Mouse (Mus musculus) adrenal gland, postnatal 4 days (tissue): Measurements from ENCODE around the gene Rab32. TPM values are rescaled to one million over a fixed set of nuclear protein-coding genes. Genes with fewer than 3 reads are reported as not detected.
A peak's percentile ranks its signal among the peaks of the same experiment; 100 is the strongest.
"Not testable (repeated sequence)": the region's sequence is repeated elsewhere in the genome, so short reads cannot be mapped to it uniquely, and the experiment has no call there.

ENCODE experiments used
- DNase-seq, 2 experiments: peaks; one replicate each; pipeline ENCODE4 v3.0.0; 2021 to 2022; ENCODE audit warnings: low spot score in 2 of 2, mixed read lengths in 2 of 2
- long read RNA-seq, 2 experiments: library from polyadenylated mRNA; stranded (forward); transcript quantifications; one replicate each; pipeline ENCODE4 v2.0.0; 2021
- total RNA-seq, 2 experiments: library from RNA; stranded (reverse); gene quantifications; 2 replicates each; pipeline ENCODE4 v1.2.3; 2021

Gene Rab32
- total RNA-seq = 10 to 100 TPM in 1 of 2 experiments, 1 to 10 TPM in 1; 8.9 to 10.7 TPM
- long read RNA-seq, experiment 1, partial matches to known transcripts = 1 of 3 reads
- long read RNA-seq, experiment 1, other reads (novel, unspliced or antisense) = 0 of 3 reads
- long read RNA-seq, experiment 2, transcript Rab32-201 (3 exons, 2,149 nt) = major isoform, 8 of 12 reads
- long read RNA-seq, experiment 2, partial matches to known transcripts = 4 of 12 reads
- long read RNA-seq, experiment 2, other reads (novel, unspliced or antisense) = 0 of 12 reads

DNA sequence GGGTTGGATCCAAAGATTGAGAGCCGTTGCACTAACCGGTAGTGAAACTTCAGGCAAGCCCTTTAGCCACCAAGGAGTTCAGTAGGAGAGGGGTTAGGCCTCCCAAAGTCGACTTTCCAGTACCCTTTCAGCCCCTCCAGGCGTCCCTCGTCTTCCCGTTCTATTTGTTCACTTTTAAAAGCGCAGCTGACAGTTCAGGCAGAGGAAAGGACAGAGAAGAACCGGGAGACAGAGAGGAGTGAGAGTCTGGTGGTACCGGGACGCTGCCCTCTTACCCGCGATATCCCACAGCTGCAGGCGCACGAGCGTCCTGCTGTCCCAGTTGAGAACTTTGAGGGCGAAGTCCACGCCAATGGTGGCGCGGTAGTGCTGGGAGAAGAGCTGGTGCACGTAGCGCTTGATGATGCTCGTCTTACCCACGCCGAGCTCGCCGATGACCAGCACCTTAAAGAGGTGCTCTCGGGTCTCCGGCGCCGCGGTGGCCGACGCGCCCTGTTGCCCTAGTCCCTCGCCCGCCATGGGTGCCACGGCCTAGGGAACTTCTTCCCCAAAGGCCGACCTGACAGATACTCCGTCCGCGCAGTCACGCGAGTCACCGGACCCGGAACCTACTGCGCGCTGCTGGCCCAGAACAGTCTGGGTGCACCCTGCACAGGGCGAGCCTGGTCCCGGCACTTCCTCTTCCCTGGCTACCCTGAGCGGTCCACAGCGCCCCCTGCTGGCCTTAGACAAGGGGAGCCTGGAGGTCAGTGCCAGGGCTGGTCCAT, at the start of gene Rab32:
Gene Rab32, minus strand, starts transcription at position 696 of the 767 bp plus-strand sequence.
- peak; percentile 95 to 97 for DNase-seq

DNA sequence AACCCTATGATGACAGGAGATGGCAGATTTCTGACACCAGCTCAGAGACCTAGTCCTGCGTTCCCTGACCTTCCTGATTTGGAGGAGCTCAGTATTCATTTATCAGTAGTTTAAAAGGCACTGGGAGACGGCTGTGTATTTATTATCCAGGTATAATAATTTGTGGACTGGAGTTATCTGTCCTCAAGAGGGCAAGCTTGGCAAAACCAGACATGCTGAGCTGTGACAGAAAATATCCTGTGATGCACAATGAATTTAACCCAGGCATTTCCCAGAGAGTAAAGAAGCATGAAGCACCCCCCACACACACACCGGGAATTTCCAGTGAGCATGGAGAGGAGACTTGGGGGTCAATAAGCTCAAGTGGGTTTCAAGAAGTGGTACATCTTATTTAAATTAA, 42.7 kb upstream of the Rab32 start:
- no peak for DNase-seq

DNA sequence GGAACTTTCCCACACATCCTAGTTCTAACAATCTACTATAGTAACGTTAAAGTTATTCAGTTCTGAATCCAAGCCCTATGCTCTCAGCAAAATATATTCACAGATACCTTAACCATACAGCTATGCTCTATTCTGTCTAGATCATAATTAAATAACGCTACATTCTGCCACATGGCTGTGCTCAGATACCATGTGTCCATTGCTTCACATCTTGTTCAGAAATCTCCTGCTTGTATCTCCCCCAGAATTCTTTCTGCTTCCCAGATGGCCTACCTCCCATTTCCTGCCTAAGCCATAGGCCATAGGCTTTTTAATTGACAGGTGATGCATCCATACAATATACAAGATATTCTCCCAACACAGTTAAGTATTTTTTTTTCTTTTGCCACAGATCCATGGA, 39.4 kb upstream of the Rab32 start:
- DNase-seq = not testable (repeated sequence)

DNA sequence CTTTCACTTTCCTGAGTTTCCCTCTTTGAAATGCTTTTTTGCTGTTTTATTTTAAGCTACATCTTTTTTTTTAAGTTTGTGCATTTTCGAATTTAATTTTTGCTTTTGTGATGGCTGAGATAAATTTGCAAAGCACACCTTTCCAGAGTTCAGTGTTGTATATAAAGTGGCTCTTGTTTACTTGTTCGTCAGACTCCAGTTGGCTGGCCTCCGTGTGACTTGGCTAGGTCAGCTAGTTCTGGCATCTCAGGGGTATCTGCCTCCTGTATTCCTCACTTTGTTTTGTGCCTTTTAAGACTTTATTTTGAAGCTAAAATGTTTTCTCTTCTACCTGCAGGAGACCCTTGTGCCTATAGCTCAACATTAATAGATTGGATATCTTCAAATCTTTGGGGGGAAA, 22.7 kb upstream of the Rab32 start:
- DNase-seq = no peak

DNA sequence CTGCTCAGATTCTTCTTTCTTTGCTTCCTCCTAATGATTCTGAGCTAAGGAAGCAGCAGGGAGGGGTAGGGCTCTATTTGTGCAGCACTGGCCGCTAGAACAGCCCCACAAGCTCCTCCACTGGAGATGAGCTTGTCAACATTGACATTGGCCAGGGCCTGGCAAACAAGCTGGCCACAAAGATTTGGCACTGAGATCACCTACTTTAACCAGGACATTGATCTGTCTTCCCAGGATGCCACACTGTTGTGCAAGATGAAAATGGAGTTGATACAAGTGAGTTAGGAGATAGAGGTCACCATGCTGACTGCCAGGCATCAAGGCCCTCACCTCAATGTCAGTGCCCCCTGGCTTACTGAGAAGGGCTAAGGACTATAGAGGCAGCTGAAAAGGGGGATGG, 21.8 kb upstream of the Rab32 start:
- no peak for DNase-seq

DNA sequence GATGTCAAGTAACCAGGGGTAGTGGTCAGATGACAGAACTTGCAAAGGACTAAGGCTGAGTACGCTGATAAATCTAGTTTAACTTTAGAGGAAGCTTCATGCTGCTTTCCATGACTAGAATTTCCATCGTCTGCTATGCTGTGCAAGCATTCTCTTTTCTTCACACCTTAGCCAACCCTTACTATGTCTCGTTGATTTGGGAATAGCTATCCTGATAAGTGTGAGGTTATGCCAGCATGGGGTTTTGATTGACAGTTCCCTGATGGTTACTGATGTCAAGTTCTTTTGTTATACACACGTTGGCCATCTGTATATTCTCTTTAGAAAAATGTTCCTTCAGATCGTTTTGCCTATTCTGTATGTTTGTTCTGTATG, 259 bp upstream of the Rab32 start:
- DNase-seq = no peak

DNA sequence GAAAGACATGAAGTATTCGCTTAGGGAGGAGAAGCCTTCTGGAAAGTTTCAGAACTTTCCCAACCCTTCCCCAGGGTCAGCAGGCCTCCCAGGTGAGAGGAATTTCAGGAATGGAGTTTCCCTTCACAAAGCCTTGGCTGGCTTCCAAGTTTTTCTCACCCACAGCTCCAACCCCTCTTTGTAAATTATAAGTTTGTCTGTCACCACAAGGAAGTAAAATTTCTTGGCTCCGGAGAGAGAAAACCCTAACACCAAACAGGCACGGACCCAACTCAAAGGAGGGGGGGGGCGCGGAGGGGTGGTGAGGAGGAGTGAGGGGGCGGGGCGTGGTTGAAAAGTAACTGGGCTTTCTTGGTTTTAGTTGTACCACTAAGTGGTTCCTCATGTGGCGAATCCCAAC, 980 bp downstream of the Rab32 start:
- no peak for DNase-seq

DNA sequence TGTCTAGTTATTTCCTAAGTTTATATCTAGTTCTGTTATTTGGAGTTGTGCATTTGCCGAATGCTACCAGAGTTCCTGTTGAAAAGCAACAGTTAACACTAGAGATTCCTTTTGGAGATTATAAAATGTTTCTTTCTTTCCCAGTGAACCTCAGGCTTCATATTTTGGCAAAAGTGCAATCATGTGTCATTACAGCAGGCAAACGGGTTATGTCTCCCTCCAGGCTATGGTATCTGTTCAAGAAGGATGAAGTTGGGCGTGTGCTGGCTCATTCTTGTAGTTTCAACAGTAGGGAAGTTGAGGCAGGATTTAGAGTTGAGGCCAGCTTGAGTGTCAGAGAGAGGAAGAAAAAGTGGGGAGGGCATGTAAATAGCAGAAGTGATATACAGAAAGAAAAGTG, 2.4 kb downstream of the Rab32 start:
- DNase-seq = no peak

DNA sequence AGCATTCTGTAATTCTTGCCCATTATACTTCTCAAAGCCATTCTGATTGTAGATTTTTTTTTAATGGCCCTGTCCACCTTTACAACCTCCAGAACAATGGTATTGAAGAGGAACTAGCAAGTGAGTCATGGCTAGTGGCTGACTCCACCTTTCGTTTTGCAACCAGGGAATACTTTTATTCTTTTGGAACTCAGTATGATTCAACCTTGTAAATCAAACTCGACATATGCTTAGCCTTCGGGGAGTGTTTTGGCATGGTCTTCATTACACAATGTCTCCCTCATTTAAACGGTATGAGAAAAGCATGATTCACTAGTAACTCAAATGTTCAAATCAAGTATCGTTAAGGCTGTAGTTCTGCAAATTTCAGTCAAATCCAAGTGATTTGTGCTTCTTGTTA, 2.8 kb downstream of the Rab32 start:
- DNase-seq = no peak

DNA sequence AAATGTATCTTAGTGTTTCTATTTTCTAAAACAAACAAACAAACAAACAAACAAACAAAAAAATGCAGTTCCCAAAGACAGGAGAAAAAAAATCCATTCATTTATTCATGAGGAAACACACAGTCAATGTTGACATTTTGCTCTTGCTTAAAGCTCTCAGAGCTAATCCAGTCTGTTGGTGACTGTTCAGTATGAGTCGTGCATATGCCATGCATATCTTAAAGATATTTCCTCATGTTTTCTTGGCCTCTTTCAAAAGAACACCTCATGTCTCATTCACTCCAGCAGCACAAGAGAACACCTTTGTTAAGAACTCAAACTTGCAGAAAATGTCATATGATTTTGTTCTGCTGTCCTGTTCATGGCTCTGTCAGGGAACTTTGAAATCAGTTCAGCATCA, 7.9 kb downstream of the Rab32 start:
- DNase-seq = no peak

DNA sequence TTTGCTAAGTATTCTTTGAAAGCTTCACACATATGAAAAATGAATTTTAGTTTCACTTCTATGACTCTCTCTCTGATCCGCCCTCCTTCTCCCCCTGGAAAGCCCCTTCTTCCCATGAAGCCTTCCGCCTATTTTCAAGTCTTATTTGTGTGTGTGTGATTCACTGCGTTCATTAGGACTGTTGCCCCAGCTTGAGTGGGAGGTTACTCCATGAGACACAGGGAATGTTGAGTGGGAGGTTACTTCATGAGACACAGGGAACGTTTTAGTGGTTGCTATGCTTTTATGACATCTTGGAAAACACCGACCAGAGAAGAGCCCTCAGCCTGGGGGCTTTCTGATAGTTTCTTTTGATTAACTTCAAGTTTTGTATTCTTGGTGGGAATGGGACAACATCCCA, 11.4 kb downstream of the Rab32 start:
- no peak for DNase-seq

DNA sequence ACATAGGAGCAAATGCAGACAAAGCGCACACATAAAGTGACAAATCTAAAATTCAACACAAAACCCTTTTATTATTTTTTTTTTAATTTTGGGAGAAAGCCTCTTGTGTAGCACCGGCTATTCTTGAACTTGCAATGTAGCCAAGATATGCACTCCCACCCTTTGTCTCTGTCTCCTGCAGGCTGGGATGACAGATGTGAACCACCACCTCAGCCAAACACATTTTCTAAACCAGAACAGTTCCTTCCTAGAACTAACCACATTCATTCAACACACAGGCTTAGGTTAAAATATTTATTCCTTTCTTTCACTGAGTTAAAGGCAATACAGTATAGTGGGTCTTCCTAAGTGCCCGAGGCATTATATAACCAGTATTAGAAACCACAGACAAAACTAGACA, 13.1 kb downstream of the Rab32 start:
- DNase-seq = no peak

Other genes starting within 250 kb of the Rab32 start
- gene Adgb, start 85.9 kb downstream of the Rab32 start, total RNA-seq = 1 to 10 TPM in 1 of 2 experiments, under 1 TPM in 1; 0.59 to 1.0 TPM
- not detected for gene Gm10944, start 123.1 kb upstream of the Rab32 start, total RNA-seq